Comparison of ENCODE assay signal across 20 mouse cellular contexts in genomic region chr4:100283171-100283880, GRCm38 (mm10).
DNase-seq lines count a peak whose midpoint lies in the region; ATAC-seq and TF ChIP-seq lines count a peak whose summit lies in the region.
"Had no signal": no experiment of that assay in that cellular context is flagged by ENCODE, and none has a peak within 500 bp of the region (broad histone marks: within the 10 kb centered on the region; RNA-seq: fewer than 3 reads in every experiment).

No protein-coding gene starts in this region.

- H3K9me3 ChIP-seq in intestine, embryonic 14.5 days (ENCODE audit: control insufficient read depth, low read length), result no peaks in the 10 kb centered on the region
- H3K9me3 ChIP-seq in intestine, embryonic 16.5 days (ENCODE audit: control insufficient read depth, low read length), result no peaks in the 10 kb centered on the region
- H3K9me3 ChIP-seq in lung, embryonic 15.5 days, result no peaks in the 10 kb centered on the region
- H3K9me3 ChIP-seq in stomach, embryonic 16.5 days (replicated peaks; ENCODE audit: control insufficient read depth, low read length), result no peaks in the 10 kb centered on the region
- H3K9me3 ChIP-seq: embryonic facial prominence, embryonic 12.5 days; forebrain, embryonic 10.5 days; hindbrain, embryonic 10.5 days had no signal

- no peak for TF ChIP-seq POLR2A in heart, adult 2 months (IDR thresholded peaks at IDR 0.05; ENCODE audit: insufficient read depth, low read depth, low read length)

- ATAC-seq in intestine, embryonic 14.5 days (replicated peaks; ENCODE audit: low FRiP score, low TSS enrichment, low read depth), result no peak
- no peak for ATAC-seq in intestine, embryonic 16.5 days
- ATAC-seq in lung, embryonic 15.5 days (ENCODE audit: borderline replicate concordance, extremely low read depth, low FRiP score, low TSS enrichment), result peak; percentile 57; the same call in 1 of the 2 replicates
- ATAC-seq in stomach, embryonic 16.5 days (ENCODE audit: insufficient read depth, low FRiP score), result peak; percentile 70; the same call in 1 of the 2 replicates
- ATAC-seq: forebrain, embryonic 14.5 days had no signal

- no peak overlapping the region for H3K4me3 ChIP-seq in heart, adult 2 months
- H3K4me3 ChIP-seq in intestine, embryonic 14.5 days (ENCODE audit: low read depth, low read length), result no peak overlapping the region
- H3K4me3 ChIP-seq in intestine, embryonic 16.5 days (ENCODE audit: low read length), result no peak overlapping the region
- H3K4me3 ChIP-seq in lung, embryonic 15.5 days, result no peak overlapping the region
- no peak overlapping the region for H3K4me3 ChIP-seq in stomach, embryonic 16.5 days (replicated peaks; ENCODE audit: low read length)
- H3K4me3 ChIP-seq: embryonic facial prominence, embryonic 12.5 days; forebrain, embryonic 10.5 days; gastrocnemius, adult 2 months; hindbrain, embryonic 10.5 days had no signal

- no peak overlapping the region for H3K4me2 ChIP-seq in intestine, embryonic 14.5 days (ENCODE audit: low read length)
- H3K4me2 ChIP-seq in intestine, embryonic 16.5 days (ENCODE audit: low read depth, low read length), result no peak overlapping the region
- H3K4me2 ChIP-seq in lung, embryonic 15.5 days, result no peak overlapping the region
- no peak overlapping the region for H3K4me2 ChIP-seq in stomach, embryonic 16.5 days (ENCODE audit: low read depth, low read length)
- H3K4me2 ChIP-seq: embryonic facial prominence, embryonic 12.5 days; hindbrain, embryonic 14.5 days had no signal

- H3K36me3 ChIP-seq in heart, adult 2 months (ENCODE audit: control insufficient read depth, insufficient read depth, low read length), result no peaks in the 10 kb centered on the region
- H3K36me3 ChIP-seq in intestine, embryonic 14.5 days (ENCODE audit: control insufficient read depth, insufficient read depth, low read length), result no peaks in the 10 kb centered on the region
- H3K36me3 ChIP-seq in intestine, embryonic 16.5 days (ENCODE audit: control insufficient read depth, insufficient read depth, low read length), result no peaks in the 10 kb centered on the region
- H3K36me3 ChIP-seq in lung, embryonic 15.5 days, result no peaks in the 10 kb centered on the region
- no peaks in the 10 kb centered on the region for H3K36me3 ChIP-seq in stomach, embryonic 16.5 days (ENCODE audit: control insufficient read depth, insufficient read depth, low read length)
- H3K36me3 ChIP-seq: embryonic facial prominence, embryonic 12.5 days; forebrain, embryonic 10.5 days; hindbrain, embryonic 10.5 days had no signal

- no peak for TF ChIP-seq EP300 in heart, adult 2 months (IDR thresholded peaks at IDR 0.05; ENCODE audit: insufficient read depth, low read depth, low read length)

- intact Hi-C loops in heart, adult 2 months (cut with DNase I), result no loop called here

- H3K9ac ChIP-seq in heart, adult 2 months (ENCODE audit: low read depth, low read length), result no peak overlapping the region
- no peak overlapping the region for H3K9ac ChIP-seq in intestine, embryonic 14.5 days (ENCODE audit: low read length)
- H3K9ac ChIP-seq in intestine, embryonic 16.5 days (ENCODE audit: low read depth, low read length), result no peak overlapping the region
- no peak overlapping the region for H3K9ac ChIP-seq in lung, embryonic 15.5 days
- no peak overlapping the region for H3K9ac ChIP-seq in stomach, embryonic 16.5 days (ENCODE audit: low read length)
- H3K9ac ChIP-seq: embryonic facial prominence, embryonic 12.5 days; hindbrain, embryonic 14.5 days had no signal

- H3K27ac ChIP-seq in heart, adult 2 months, result no peak overlapping the region
- peak overlapping the region; percentile 40; the same call in 1 of the 2 replicates for H3K27ac ChIP-seq in intestine, embryonic 14.5 days (ENCODE audit: low read depth)
- H3K27ac ChIP-seq in intestine, embryonic 16.5 days (ENCODE audit: low read length), result no peak overlapping the region
- H3K27ac ChIP-seq in lung, embryonic 15.5 days, result peak overlapping the region; percentile 24; the same call in 1 of the 2 replicates
- peak overlapping the region; percentile 36; the same call in 1 of the 2 replicates for H3K27ac ChIP-seq in stomach, embryonic 16.5 days (ENCODE audit: low read length)
- H3K27ac ChIP-seq: embryonic facial prominence, embryonic 12.5 days; forebrain, embryonic 10.5 days; gastrocnemius, adult 2 months; hindbrain, embryonic 10.5 days; hindbrain, embryonic 14.5 days had no signal

- H3K79me2 ChIP-seq in heart, adult 2 months (replicated peaks; ENCODE audit: control insufficient read depth, insufficient read depth, low read length), result no peaks in the 10 kb centered on the region

- no peaks in the 10 kb centered on the region for H3K27me3 ChIP-seq in heart, adult 2 months (ENCODE audit: control insufficient read depth, insufficient read depth, low read length)
- H3K27me3 ChIP-seq in intestine, embryonic 14.5 days (replicated peaks; ENCODE audit: control insufficient read depth, insufficient read depth, low read length), result no peaks in the 10 kb centered on the region
- H3K27me3 ChIP-seq in intestine, embryonic 16.5 days (replicated peaks; ENCODE audit: control insufficient read depth, insufficient read depth, low read length), result no peaks in the 10 kb centered on the region
- H3K27me3 ChIP-seq in lung, embryonic 15.5 days, result no peaks in the 10 kb centered on the region
- no peaks in the 10 kb centered on the region for H3K27me3 ChIP-seq in stomach, embryonic 16.5 days (ENCODE audit: control insufficient read depth, insufficient read depth, low read length)
- H3K27me3 ChIP-seq: embryonic facial prominence, embryonic 12.5 days had no signal

- TF ChIP-seq CTCF in heart, adult 2 months (IDR thresholded peaks at IDR 0.05), result no peak

- 78% methylated on average over 8 of the region's 8 CpGs for WGBS in heart, adult 2 months
- 48% methylated on average over 8 of the region's 8 CpGs for WGBS in intestine, embryonic 14.5 days
- WGBS in intestine, embryonic 16.5 days, result 58% methylated on average over 8 of the region's 8 CpGs
- WGBS in lung, embryonic 15.5 days, result 38% methylated on average over 8 of the region's 8 CpGs
- 42% methylated on average over 8 of the region's 8 CpGs for WGBS in stomach, embryonic 16.5 days

- no peaks in the 10 kb centered on the region for H3K4me1 ChIP-seq in heart, adult 2 months (ENCODE audit: control insufficient read depth, insufficient read depth, low read length)
- peaks cover 26% of the 10 kb centered on the region for H3K4me1 ChIP-seq in intestine, embryonic 14.5 days (replicated peaks; ENCODE audit: control insufficient read depth, insufficient read depth, low read length)
- H3K4me1 ChIP-seq in intestine, embryonic 16.5 days (ENCODE audit: control insufficient read depth, insufficient read depth, low read length), result peaks cover 6% of the 10 kb centered on the region
- peaks cover 27% of the 10 kb centered on the region for H3K4me1 ChIP-seq in lung, embryonic 15.5 days
- H3K4me1 ChIP-seq in stomach, embryonic 16.5 days (ENCODE audit: control insufficient read depth, insufficient read depth, low read length), result peaks cover 12% of the 10 kb centered on the region
- H3K4me1 ChIP-seq: forebrain, embryonic 10.5 days; hindbrain, embryonic 10.5 days had no signal

- DNase-seq in heart, adult 11 months, result peak; percentile 36
- DNase-seq in heart, adult 2 months, result no peak
- peak; percentile 2 for DNase-seq in intestine, embryonic 14.5 days (ENCODE audit: low spot score)
- DNase-seq in lung, postnatal 10 days, result no peak
- DNase-seq: adrenal gland, postnatal 10 days; cerebellum, adult 11 months; cerebellum, adult 8-10 months; cerebellum, postnatal 14 days; embryo, embryonic 11 days; gastrocnemius, adult 2 months; gastrocnemius, postnatal 25 days; heart, postnatal 14 days had no signal

Comparison
In these comparisons a context has a peak if more than half of its experiments do, and no peak if none do; other contexts are left out.
1. DNase-seq: peak in heart, adult 11 months (single experiment) and intestine, embryonic 14.5 days (single experiment); none in heart, adult 2 months (0 of 2) and lung, postnatal 10 days (single experiment).
2. H3K27ac ChIP-seq: peak in intestine, embryonic 14.5 days (single experiment), lung, embryonic 15.5 days (single experiment) and stomach, embryonic 16.5 days (single experiment); none in heart, adult 2 months (single experiment) and intestine, embryonic 16.5 days (single experiment).
3. ATAC-seq: peak in lung, embryonic 15.5 days (single experiment) and stomach, embryonic 16.5 days (single experiment); none in intestine, embryonic 14.5 days (single experiment) and intestine, embryonic 16.5 days (single experiment).